Mouse (Mus musculus): Measurements from ENCODE around the gene Brca1.

DNA sequence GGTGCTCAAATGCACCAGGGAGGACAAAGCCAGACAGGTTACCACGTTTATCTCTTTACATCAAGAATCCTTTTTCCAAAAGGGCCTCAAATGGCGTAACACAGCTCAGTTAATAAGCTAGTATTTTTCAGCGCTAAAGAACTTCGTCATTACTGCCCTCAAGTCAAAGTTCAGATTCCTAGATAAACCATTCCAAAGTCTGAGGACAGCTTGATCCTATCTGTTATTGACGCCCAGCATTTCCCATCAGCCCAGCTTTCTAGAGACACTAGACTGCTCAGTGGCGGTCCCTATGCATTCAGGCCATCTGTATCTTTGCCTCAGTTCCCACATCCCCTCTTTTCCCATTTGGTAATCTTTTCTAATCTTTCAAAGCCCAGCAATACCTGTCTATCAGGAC lies 32.4 kb downstream of the Brca1 start:
- no peak for TF ChIP-seq CTCF (IDR thresholded peaks at IDR 0.05; ENCODE audit: borderline replicate concordance, insufficient read depth, low read depth, low read length)
- no peak for TF ChIP-seq POLR2A (IDR thresholded peaks at IDR 0.05; ENCODE audit: borderline replicate concordance, insufficient read depth, low read length)

Measured in cerebellum, adult 2 months (tissue).